Mouse (Mus musculus): ENCODE results near the gene Ltbr.

Gene Ltbr

DNA sequence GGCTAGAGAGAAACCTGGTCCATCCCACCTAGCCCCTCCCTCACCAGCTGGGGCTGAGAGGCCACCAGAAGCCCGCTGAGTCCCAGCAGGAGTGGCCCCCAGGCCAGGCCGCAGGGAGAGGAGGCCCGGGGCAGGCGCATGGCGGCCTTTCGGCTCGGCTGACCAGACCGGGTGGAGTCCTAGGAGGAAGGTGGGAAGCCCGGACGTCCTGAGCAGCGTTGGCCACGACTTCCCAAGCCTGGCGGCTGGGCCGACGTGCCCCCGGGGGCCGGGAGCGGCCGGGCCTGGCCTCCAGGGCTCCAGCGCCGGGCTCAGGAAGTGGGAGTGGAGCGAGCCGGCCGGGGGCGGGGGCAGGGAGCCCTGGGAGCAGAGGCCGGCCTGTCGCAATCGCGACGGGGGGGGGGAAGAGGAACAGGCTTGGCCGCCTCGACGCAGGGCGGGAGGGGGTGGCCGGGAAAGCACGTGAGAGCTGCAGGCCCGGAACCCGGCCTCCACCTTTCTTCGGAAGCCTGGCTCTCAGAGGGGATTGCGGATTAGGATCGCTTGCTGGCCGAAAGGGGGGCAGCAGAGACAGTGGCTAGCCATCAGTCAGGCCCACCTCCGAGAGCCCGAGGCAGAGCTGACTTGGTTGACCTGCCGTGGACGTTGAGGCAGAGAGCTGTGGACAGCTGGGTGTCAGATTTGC lies at the start of gene Ltbr:
Gene Ltbr, minus strand, starts transcription at position 340 of the 685 bp plus-strand sequence.
- DNase-seq: peak; percentile 83

DNA sequence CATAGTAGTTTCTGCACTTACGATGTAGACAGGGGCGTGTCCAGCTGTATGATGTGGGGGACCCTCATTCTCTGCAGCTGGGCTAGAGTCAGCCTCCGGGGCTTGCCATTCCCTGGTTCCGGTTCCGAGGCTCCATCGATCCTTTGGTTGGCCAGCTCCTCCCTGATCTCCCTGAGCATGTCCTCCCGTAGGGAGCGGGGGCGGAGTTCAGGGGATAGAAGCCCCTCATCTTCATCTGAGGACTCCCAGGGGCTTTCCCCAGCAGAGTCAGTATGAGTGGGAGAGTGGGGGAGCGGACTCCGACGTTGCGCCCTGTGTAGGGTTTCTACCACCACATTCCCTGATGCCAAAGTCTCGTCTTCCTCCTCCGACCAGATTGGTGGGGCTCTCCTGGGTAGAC lies 49.3 kb upstream of the Ltbr start:
- DNase-seq: no peak

GRCm38 (mm10) chr6:125361467-125362291 lies 48.0 kb upstream of the Ltbr start:
- DNase-seq: peak; percentile 63

GRCm38 (mm10) chr6:125360846-125361245 lies 47.2 kb upstream of the Ltbr start:
- DNase-seq: no peak

GRCm38 (mm10) chr6:125359999-125360398 lies 46.3 kb upstream of the Ltbr start:
- DNase-seq: no peak

- no peak for DNase-seq
Measured at GRCm38 (mm10) chr6:125357334-125357733, 43.6 kb upstream of the Ltbr start.

- DNase-seq: no peak
Measured at GRCm38 (mm10) chr6:125356264-125356663, 42.6 kb upstream of the Ltbr start.

DNA sequence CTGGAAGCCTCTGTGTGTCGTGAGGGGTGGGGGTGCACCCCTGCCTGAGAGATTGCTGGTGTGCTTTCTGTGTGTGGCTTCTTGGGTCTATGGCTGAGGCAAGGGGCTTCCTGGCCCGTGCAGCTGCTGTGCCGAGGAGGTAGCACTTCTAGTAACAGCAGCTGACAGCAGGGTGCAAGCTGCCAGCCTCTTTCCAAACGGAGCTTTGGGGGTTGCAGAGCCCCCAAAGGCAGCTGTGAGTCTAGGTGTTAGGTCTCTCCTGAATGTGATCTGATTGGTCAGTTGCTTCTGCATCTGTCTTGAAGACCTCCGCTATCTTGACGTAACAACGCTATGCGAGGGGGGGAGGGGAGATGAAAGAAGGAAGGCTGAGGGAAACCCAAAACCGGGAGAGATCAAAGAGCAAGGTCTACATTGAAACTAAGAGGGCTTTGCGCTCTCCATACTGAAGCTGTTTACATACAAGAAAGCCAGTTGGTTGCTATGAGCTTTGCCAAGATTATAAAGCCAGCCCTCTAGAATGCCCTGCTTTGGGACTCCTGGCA lies 41.6 kb upstream of the Ltbr start:
- peak; percentile 34 for DNase-seq

GRCm38 (mm10) chr6:125354352-125355151 lies 40.9 kb upstream of the Ltbr start:
- peak; percentile 64 for DNase-seq

DNA sequence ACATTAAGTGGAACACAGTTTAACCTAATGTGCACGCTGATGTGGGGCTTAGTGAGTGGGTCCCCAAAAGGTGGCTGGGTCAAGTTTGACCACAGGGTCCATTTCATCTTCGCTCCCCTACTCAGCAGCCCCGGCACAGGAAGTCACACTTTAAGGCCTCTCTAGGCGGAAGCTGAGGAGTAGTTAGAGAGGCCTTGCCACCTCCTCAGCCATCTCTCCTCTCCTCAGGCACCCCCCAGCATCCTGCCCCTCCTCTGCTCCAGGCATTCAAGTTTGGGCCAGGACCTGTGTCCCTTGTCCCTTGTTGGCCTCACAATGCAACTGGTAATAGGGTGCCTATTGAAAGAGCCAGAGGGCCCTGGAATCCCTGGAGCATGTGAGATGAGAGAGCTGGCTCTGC lies 40.0 kb upstream of the Ltbr start:
- DNase-seq: no peak

DNA sequence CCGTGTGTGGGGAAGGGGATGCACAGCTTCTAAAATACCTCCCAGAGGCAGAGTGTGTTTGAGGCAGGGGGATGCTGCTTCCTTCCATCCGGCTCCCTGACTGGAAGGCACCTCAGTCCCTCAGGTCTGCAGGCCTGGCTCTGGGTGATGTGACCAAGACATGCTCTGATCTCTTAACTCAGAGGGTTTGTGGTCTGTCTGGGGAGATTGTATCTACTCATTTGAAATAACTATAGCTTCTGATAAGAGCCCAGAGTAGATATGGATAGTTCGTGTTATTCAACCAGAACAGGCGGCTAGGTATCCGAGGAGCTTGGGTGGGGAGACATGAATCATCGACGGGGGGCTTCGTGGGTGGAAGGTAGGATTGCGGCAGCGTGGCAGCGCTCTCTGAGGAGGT lies 39.5 kb upstream of the Ltbr start:
- DNase-seq: no peak

GRCm38 (mm10) chr6:125352811-125353210 lies 39.1 kb upstream of the Ltbr start:
- no peak for DNase-seq

DNA sequence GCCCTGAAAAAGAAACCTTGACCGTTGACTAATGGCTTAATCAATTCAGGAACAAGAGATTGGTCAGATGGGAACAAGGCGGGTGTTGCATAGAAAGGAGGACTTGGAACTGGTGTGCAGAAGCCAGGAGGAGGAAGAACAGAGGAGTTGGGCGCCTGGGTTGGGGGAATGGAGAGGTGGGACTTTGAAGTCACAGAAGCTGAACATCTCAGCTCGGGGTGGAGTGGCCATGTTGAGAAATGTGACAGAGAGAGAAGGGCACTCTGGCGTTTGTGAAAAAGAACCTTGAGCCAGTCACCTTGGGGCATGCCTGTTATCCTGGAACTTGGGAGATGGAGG lies 38.3 kb upstream of the Ltbr start:
- DNase-seq: no peak

DNA sequence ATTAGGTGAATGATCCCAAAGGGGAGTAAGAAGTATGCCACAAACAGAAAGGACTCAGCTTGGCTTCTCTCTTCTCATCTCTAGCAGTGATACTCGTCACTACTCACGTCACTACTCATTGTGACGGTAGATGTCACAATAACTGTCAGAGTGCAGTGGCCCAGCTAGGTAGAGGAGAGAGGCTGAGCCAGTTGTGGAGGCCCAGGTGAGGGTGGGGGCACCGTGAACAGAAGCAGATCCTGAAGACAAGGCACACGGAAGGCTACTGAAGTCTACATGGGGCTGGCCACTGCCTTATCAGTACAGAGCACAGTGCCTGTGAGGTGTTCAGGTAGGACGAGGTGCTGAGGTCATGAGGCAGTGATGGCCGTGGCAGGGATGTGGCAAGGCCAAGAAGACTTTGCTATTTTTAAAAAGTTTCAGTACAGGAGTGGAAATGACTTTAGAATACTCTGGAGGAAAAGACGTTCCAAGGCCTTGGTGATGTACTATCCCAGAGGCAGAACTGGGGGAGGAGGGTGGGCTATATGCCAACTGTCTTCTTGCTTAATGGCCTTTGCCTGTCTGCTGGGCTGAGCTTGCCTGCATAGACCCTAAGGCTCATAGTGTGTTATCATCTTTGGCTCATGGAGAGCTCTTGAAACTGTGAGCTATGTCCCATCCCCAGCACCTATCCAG lies 37.8 kb upstream of the Ltbr start:
- no peak for DNase-seq

GRCm38 (mm10) chr6:125350995-125351324 lies 37.3 kb upstream of the Ltbr start:
- no peak for DNase-seq

GRCm38 (mm10) chr6:125350231-125350994 lies 36.7 kb upstream of the Ltbr start:
- DNase-seq: peak; percentile 32

- peak; percentile 71 for DNase-seq
Measured at GRCm38 (mm10) chr6:125349575-125350230, 36.0 kb upstream of the Ltbr start.

DNA sequence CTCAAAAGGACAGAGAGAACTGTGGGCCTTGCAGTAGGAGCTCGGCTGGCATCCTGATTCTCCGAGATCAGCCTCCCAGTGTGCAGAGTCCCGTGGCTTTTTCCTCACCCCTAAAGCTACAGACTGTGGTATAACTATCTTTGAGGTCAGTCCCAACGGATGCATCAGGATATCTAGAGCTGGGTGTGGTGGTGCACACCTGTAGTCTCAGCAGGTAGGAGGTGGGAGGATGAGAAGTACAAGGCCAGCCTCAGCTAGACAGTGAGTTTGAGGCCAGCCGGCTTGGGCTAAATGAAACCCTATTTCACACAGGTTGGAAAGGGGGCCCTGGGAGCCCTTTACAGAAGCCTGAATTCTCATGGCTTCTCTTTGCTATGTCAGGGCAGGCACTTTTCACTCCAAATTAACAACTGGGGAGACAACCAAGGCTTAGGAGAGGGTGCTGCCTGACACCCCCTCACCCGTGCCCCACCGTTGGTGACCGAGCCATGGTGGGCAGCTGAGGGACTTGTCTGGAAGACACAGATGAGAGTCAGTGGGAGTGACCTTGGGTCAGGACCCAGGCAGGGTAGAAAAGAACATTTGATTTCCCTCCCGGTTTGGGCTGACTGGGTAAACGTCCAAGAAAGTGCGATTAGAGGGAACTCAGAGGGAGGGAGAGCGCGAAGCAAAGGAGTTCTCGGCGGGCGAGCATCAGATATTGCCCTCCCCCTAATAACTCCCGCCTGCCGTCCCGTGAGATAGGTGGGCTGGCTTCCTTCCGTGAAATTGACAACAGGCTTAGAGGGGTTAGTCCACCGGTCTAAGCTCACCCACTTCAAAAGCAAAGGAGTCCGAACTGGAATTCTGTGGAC lies 35.3 kb upstream of the Ltbr start, which contains the start of gene Tnfrsf1a:
Gene Tnfrsf1a, plus strand, starts transcription at position 642 of the 854 bp plus-strand sequence.
- no peak for DNase-seq

GRCm38 (mm10) chr6:125346029-125346428 lies 32.3 kb upstream of the Ltbr start:
- no peak for DNase-seq

DNA sequence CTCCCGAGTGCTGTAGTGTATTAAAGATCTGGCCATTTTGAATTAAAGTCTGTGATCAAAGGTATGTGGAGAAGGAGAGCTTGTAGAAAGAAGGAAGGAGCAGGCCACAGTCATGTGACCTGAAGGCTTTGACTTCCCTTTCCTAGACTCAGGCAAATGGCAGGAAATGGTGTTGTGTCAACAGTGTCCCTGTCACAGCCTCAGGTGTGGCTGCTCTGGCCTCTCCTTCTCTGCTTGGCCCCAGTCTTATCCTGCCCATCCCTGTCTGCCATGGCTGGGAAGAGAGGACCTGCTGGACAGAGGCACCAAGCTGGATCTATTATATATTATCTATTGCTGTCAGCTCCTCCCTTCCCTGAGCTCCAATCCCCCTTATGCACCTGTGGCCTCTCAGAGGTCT lies 31.9 kb upstream of the Ltbr start:
- DNase-seq: no peak
